Mouse (Mus musculus): Measurements from ENCODE around the gene Cplx2.

Gene Cplx2

GRCm38 (mm10) chr13:54371049-54371386, at the start of gene Cplx2:
TSS of gene Cplx2 (plus strand) at chr13:54371349.
- no peak for DNase-seq (ENCODE audit: low spot score in 2 of 2)

- peak; percentile 40 to 73 for DNase-seq (ENCODE audit: low spot score in 2 of 2)
Measured at GRCm38 (mm10) chr13:54322396-54323306, 48.5 kb upstream of the Cplx2 start.

- no peak for DNase-seq (ENCODE audit: low spot score in 2 of 2)
Measured at GRCm38 (mm10) chr13:54323307-54324165, 47.6 kb upstream of the Cplx2 start.

- DNase-seq (ENCODE audit: low spot score in 2 of 2) = no peak
Measured at GRCm38 (mm10) chr13:54324178-54324577, 47.0 kb upstream of the Cplx2 start.

- DNase-seq (ENCODE audit: low spot score in 2 of 2) = no peak
Measured at GRCm38 (mm10) chr13:54325814-54326213, 45.3 kb upstream of the Cplx2 start.

- DNase-seq (ENCODE audit: low spot score in 2 of 2) = no peak
Measured at GRCm38 (mm10) chr13:54326686-54327447, 44.3 kb upstream of the Cplx2 start.

GRCm38 (mm10) chr13:54328029-54328428, 43.1 kb upstream of the Cplx2 start:
- no peak for DNase-seq (ENCODE audit: low spot score in 2 of 2)

GRCm38 (mm10) chr13:54328954-54329490, 42.1 kb upstream of the Cplx2 start:
- DNase-seq (ENCODE audit: low spot score in 2 of 2) = no peak

- DNase-seq (ENCODE audit: low spot score in 2 of 2) = no peak
Measured at GRCm38 (mm10) chr13:54331825-54332675, 39.1 kb upstream of the Cplx2 start.

GRCm38 (mm10) chr13:54332921-54333477, 38.1 kb upstream of the Cplx2 start:
- DNase-seq (ENCODE audit: low spot score in 2 of 2) = no peak

GRCm38 (mm10) chr13:54337058-54337457, 34.1 kb upstream of the Cplx2 start:
- no peak for DNase-seq (ENCODE audit: low spot score in 2 of 2)

- no peak for DNase-seq (ENCODE audit: low spot score in 2 of 2)
Measured at GRCm38 (mm10) chr13:54337541-54337940, 33.6 kb upstream of the Cplx2 start.

- DNase-seq (ENCODE audit: low spot score in 2 of 2) = no peak
Measured at GRCm38 (mm10) chr13:54338815-54339214, 32.3 kb upstream of the Cplx2 start.

GRCm38 (mm10) chr13:54345885-54346647, 25.1 kb upstream of the Cplx2 start:
- no peak for DNase-seq (ENCODE audit: low spot score in 2 of 2)

GRCm38 (mm10) chr13:54348011-54348410, 23.1 kb upstream of the Cplx2 start:
- no peak for DNase-seq (ENCODE audit: low spot score in 2 of 2)

GRCm38 (mm10) chr13:54349126-54349759, 21.9 kb upstream of the Cplx2 start:
- no peak for DNase-seq (ENCODE audit: low spot score in 2 of 2)

GRCm38 (mm10) chr13:54357420-54357819, 13.7 kb upstream of the Cplx2 start:
- no peak for DNase-seq (ENCODE audit: low spot score in 2 of 2)

- DNase-seq (ENCODE audit: low spot score in 2 of 2) = no peak
Measured at GRCm38 (mm10) chr13:54359181-54359580, 12.0 kb upstream of the Cplx2 start.

- no peak for DNase-seq (ENCODE audit: low spot score in 2 of 2)
Measured at GRCm38 (mm10) chr13:54364686-54365085, 6.5 kb upstream of the Cplx2 start.

Data from spleen, postnatal 10 days (tissue).